In the genomic region with DNA sequence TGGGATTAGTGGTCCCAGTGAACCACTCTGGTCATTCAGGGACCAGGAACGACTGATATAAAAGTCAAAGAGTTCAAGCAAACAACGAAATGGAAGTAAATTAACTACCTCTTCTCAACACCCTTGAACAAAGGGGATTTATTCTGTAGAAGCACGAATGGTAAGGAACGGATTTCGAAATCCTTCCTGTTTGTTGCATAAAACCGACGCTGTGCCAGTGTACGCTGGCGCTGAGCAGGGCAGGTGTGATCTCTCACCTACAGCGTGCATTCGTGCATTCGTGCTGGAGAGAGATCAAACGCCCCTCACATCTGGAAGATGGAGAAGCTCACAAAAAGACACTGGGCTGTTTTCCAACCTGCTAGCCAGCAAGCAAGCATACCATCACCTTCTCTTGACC, we compare ENCODE assay signal across 21 mouse cellular contexts.
DNase-seq lines count a peak whose midpoint lies in the region; ATAC-seq and TF ChIP-seq lines count a peak whose summit lies in the region.
"Had no signal": no experiment of that assay in that cellular context is flagged by ENCODE, and none has a peak within 500 bp of the region (broad histone marks: within the 10 kb centered on the region; RNA-seq: fewer than 3 reads in every experiment).

No protein-coding gene starts in this region.

- peak; percentile 60; the same call in 1 of the 2 replicates for ATAC-seq in liver, postnatal 0 days
- ATAC-seq in liver, embryonic 11.5 days (replicated peaks; ENCODE audit: low FRiP score), result no peak
- no peak for ATAC-seq in hindbrain, embryonic 12.5 days (ENCODE audit: low FRiP score)
- ATAC-seq: forebrain, postnatal 0 days; hindbrain, postnatal 0 days; intestine, postnatal 0 days had no signal

- no peak overlapping the region for H3K4me3 ChIP-seq in liver, postnatal 0 days (ENCODE audit: low read depth, low read length)
- H3K4me3 ChIP-seq in liver, embryonic 11.5 days (ENCODE audit: low read depth, low read length), result no peak overlapping the region
- no peak overlapping the region for H3K4me3 ChIP-seq in brown adipose tissue, adult 24 weeks (ENCODE audit: insufficient read depth, low read depth, low read length)
- H3K4me3 ChIP-seq in hindbrain, embryonic 12.5 days, result no peak overlapping the region
- H3K4me3 ChIP-seq: heart, embryonic 15.5 days; limb, embryonic 13.5 days; liver, embryonic 15.5 days had no signal

- no peaks in the 10 kb centered on the region for H3K4me1 ChIP-seq in liver, postnatal 0 days (ENCODE audit: insufficient read depth)
- peaks cover 2% of the 10 kb centered on the region; the same call in 1 of the 2 replicates for H3K4me1 ChIP-seq in liver, embryonic 11.5 days (replicated peaks; ENCODE audit: control insufficient read depth, insufficient read depth, low read length)
- H3K4me1 ChIP-seq in brown adipose tissue, adult 24 weeks (ENCODE audit: control insufficient read depth, insufficient read depth, insufficient read length, low read length), result peaks cover 5% of the 10 kb centered on the region; the same call in 1 of the 2 replicates
- H3K4me1 ChIP-seq in hindbrain, embryonic 12.5 days, result peaks cover 17% of the 10 kb centered on the region

- TF ChIP-seq CTCF in liver, postnatal 0 days (IDR thresholded peaks at IDR 0.05; ENCODE audit: low read depth), result no peak

- DNase-seq in liver, postnatal 0 days, result no peak
- DNase-seq in liver, embryonic 11.5 days (ENCODE audit: low spot score), result no peak
- DNase-seq in lung, adult 18-20 months, result peak; percentile 31 to 56
- peak; percentile 51 for DNase-seq in lung, postnatal 36 days
- DNase-seq in layer of hippocampus, postnatal 10 days (ENCODE audit: low spot score in 2 of 2), result no peak
- DNase-seq in natural killer cell, adult 2 months (ENCODE audit: low spot score in 2 of 2), result no peak
- DNase-seq: B cell, adult 2 months; cerebellum, adult 11-12 months; cerebellum, postnatal 14 days; forebrain, postnatal 0 days; gastrocnemius, postnatal 36 days; kidney, postnatal 25 days had no signal

- H3K27ac ChIP-seq in liver, postnatal 0 days (ENCODE audit: low read depth), result no peak overlapping the region
- H3K27ac ChIP-seq in liver, embryonic 11.5 days (ENCODE audit: low read depth, low read length), result no peak overlapping the region
- peak overlapping the region; percentile 88 for H3K27ac ChIP-seq in brown adipose tissue, adult 24 weeks (replicated peaks; ENCODE audit: low read depth, low read length)
- no peak overlapping the region for H3K27ac ChIP-seq in hindbrain, embryonic 12.5 days
- H3K27ac ChIP-seq: heart, embryonic 15.5 days; hindbrain, postnatal 0 days; limb, embryonic 13.5 days; liver, embryonic 15.5 days; macrophage had no signal

- no peaks in the 10 kb centered on the region for H3K27me3 ChIP-seq in liver, postnatal 0 days (ENCODE audit: insufficient read depth, low read length)
- H3K27me3 ChIP-seq in liver, embryonic 11.5 days (replicated peaks; ENCODE audit: control insufficient read depth, insufficient read depth, low read length), result no peaks in the 10 kb centered on the region; the same call in 1 of the 2 replicates
- 0 out of 2 replicates have a peak, but pooled peaks cover 4% of the 10 kb centered on the region for H3K27me3 ChIP-seq in hindbrain, embryonic 12.5 days

- 0 out of 2 replicates have a peak overlapping the region, but pooled peaks have one; percentile 16 for H3K4me2 ChIP-seq in liver, postnatal 0 days (ENCODE audit: low read depth, low read length)
- no peak overlapping the region for H3K4me2 ChIP-seq in liver, embryonic 11.5 days
- no peak overlapping the region for H3K4me2 ChIP-seq in hindbrain, embryonic 12.5 days (replicated peaks)
- H3K4me2 ChIP-seq: heart, embryonic 15.5 days; limb, embryonic 13.5 days; liver, embryonic 15.5 days; midbrain, embryonic 11.5 days had no signal

- 39% methylated on average over 13 of the region's 13 CpGs for WGBS in liver, postnatal 0 days (ENCODE audit: insufficient replicate concordance)
- WGBS in liver, embryonic 11.5 days, result 56% methylated on average over 13 of the region's 13 CpGs
- WGBS in hindbrain, embryonic 12.5 days, result 66% methylated on average over 13 of the region's 13 CpGs

- no peaks in the 10 kb centered on the region for H3K36me3 ChIP-seq in liver, postnatal 0 days (replicated peaks; ENCODE audit: insufficient read depth, low read length)
- H3K36me3 ChIP-seq in liver, embryonic 11.5 days (ENCODE audit: control insufficient read depth, insufficient read depth, low read length), result no peaks in the 10 kb centered on the region
- H3K36me3 ChIP-seq in hindbrain, embryonic 12.5 days, result no peaks in the 10 kb centered on the region
- H3K36me3 ChIP-seq: heart, embryonic 15.5 days; limb, embryonic 13.5 days; liver, embryonic 15.5 days had no signal

- H3K9ac ChIP-seq in liver, postnatal 0 days (replicated peaks), result no peak overlapping the region
- no peak overlapping the region for H3K9ac ChIP-seq in liver, embryonic 11.5 days (ENCODE audit: low read depth, low read length)
- H3K9ac ChIP-seq in hindbrain, embryonic 12.5 days, result no peak overlapping the region
- H3K9ac ChIP-seq: forebrain, postnatal 0 days; heart, embryonic 15.5 days; limb, embryonic 13.5 days; liver, embryonic 15.5 days had no signal

- TF ChIP-seq EP300 in liver, postnatal 0 days (IDR thresholded peaks at IDR 0.05; ENCODE audit: low read depth), result no peak

- no peaks in the 10 kb centered on the region for H3K9me3 ChIP-seq in liver, postnatal 0 days (ENCODE audit: low read length)
- H3K9me3 ChIP-seq in liver, embryonic 11.5 days (ENCODE audit: control insufficient read depth, low read length), result no peaks in the 10 kb centered on the region
- no peaks in the 10 kb centered on the region for H3K9me3 ChIP-seq in hindbrain, embryonic 12.5 days (replicated peaks)
- H3K9me3 ChIP-seq: heart, embryonic 15.5 days; limb, embryonic 13.5 days; liver, embryonic 15.5 days had no signal

Comparison
In these comparisons a context has a peak if more than half of its experiments do, and no peak if none do; other contexts are left out.
1. DNase-seq: peak in lung, adult 18-20 months (2 of 2) and lung, postnatal 36 days (single experiment); none in liver, postnatal 0 days (single experiment), liver, embryonic 11.5 days (single experiment), layer of hippocampus, postnatal 10 days (0 of 2) and natural killer cell, adult 2 months (0 of 2).